Mouse (Mus musculus): Measurements from ENCODE around the gene Gm9048.
A peak's percentile ranks its signal among the peaks of the same experiment; 100 is the strongest.
"Not testable (repeated sequence)": the region's sequence is repeated elsewhere in the genome, so short reads cannot be mapped to it uniquely, and the experiment has no call there.

The Gm9048 gene

GRCm38 (mm10) chr10:118348579-118348978, at the start of gene Gm9048:
Gm9048 (minus strand) TSS chr10:118348679.
- not testable (repeated sequence) for DNase-seq

DNA sequence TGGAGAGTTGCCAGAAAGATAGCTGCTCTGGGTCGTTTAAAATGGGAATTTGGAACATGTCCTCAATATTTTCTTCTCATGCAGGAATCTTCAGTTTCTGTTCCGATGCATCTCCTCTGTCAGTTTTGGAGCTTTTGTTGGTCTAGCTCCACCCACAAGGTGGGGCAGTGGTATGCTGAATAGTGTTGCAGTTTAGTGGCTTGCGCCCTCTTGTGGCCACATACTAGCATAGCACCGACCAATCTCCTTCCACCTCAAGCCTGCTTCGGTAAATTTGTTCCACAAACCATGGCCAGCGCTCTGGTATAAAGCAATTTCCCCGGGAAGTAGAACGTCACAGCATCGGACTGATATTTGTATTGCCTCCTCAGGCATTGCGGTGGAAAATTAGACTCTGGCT, 22.0 kb upstream of the Gm9048 start:
- DNase-seq = peak; percentile 75

DNA sequence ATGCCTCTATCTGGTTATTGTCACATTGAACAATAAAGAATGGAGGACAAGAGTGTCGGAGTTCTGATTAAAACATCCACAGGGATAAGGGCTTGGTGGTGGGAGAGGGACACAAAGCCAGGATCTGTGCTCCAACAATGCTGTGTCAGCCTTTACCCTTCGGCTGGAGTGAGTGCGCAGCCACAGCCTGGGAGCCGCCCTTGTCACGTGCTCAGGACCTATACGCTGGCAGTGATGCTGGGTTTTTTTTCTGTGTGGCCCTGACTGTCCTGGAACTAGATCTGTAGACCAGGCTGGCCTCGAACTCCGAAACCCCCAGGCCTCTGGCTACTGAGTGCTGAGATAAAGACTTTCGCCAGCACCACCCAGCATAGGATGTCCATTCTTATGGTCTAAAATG, 21.0 kb upstream of the Gm9048 start:
- DNase-seq = no peak

- not testable (repeated sequence) for DNase-seq
These were observed 5.5 kb upstream of the Gm9048 start, which contains the start of gene Gm9049 for GRCm38 (mm10) chr10:118354005-118354404. Gm9049 (minus strand) TSS chr10:118354105.

- DNase-seq = not testable (repeated sequence)
These were observed 5.3 kb downstream of the Gm9048 start, which contains the start of gene Gm9046 for GRCm38 (mm10) chr10:118343155-118343554. Gm9046 (minus strand) TSS chr10:118343255.

GRCm38 (mm10) chr10:118337731-118338130, 10.7 kb downstream of the Gm9048 start, which contains the start of gene Gm9045:
Gm9045 (minus strand) TSS chr10:118337831.
- not testable (repeated sequence) for DNase-seq

DNA sequence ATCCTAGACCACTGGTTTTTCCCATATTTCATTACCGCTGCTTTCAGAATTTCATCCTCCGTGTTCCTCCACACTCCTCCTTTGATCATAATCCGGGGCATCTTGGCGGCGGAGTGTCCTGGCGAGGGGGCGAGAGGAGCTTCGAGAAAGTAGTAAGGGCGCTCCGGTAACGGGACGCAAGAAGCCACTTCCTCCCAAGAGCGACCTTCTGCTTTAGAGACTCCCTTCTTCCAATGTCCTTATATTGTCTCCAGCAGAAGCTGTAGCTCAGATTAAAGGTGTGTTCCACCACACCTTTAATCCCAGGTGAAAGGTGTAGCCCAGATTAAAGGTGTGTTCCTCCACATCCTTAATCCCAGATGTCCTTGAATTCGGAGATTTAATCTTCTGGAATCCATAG, 16.2 kb downstream of the Gm9048 start, which contains the start of gene Gm9044:
Gm9044 (minus strand) TSS at position 101 of the 400 bp plus-strand sequence.
- not testable (repeated sequence) for DNase-seq

GRCm38 (mm10) chr10:118326869-118327268, 21.6 kb downstream of the Gm9048 start, which contains the start of gene Gm9040:
Gm9040 (minus strand) TSS chr10:118326969.
- DNase-seq = not testable (repeated sequence)

DNA sequence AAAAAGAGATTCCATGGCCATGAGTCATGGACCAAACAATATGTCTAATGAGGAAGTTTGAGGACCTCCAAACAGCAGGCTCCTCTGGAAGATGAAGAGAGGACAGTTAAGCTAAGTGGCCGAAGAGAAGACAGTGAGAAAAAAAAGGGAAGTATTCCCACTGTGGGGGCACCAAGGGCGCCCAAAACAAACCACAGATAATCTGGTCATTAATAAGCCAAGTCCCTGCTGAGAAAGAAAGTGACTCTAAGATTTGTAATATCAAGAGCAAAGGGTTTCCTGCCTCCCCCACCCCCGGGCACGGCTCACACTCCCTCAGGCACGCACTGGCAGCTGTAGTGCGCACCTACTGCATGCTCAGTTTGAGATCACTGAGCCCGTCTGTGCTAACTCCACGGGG, 29.5 kb downstream of the Gm9048 start:
- DNase-seq = no peak

DNA sequence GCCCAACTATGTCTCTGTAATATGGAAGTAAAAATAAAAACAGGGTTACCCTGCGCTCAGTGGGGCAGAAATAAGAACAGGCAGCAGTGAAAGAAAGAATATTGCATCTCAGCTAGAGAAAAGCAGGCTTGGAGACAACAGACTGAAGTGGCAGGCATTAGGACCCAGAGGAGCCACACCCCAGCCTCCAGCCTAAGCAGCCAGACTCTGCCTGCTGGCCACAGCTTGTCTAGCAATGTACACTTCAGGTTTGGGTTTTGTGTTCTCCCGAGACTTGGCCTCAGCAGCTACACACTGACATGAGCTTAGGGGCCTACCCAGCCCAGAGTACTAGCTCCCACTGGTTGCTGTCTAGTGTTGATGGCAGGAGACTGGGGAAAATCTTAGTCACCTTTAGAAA, 46.3 kb downstream of the Gm9048 start:
- not testable (repeated sequence) for DNase-seq

Measured in cerebellum, postnatal 36 days (tissue).